Mouse (Mus musculus): ENCODE data around the gene Jazf1. TPM values are rescaled to one million over a fixed set of nuclear protein-coding genes. Genes with fewer than 3 reads are reported as not detected.

Gene Jazf1
- total and polyA plus RNA-seq, 3 experiments, result 0.42 to 1.7 (median 0.75) TPM

GRCm38 (mm10) chr6:52979503-52979902, 88.9 kb downstream of the Jazf1 start:
- H3K9ac ChIP-seq (ENCODE audit: insufficient read depth, low read depth), result no peak overlapping the region
- H3K4me1 ChIP-seq (ENCODE audit: control insufficient read depth in 1 of 2, insufficient read depth in 2 of 2), result no peaks in the 10 kb centered on the region
- no peaks in the 10 kb centered on the region for H3K36me3 ChIP-seq (replicated peaks in 1 of 2; ENCODE audit: control insufficient read depth in 1 of 2, insufficient read depth in 1 of 2, low read length in 1 of 2)
- no peak overlapping the region for H3K4me3 ChIP-seq (replicated peaks in 1 of 3; ENCODE audit: low read depth in 2 of 3, low read length in 2 of 3, poor library complexity in 1 of 3)
- no peaks in the 10 kb centered on the region for H3K27me3 ChIP-seq (replicated peaks)
- no peak for DNase-seq (ENCODE audit: extremely low read depth)
- H3K27ac ChIP-seq (ENCODE audit: insufficient read depth, low read depth), result no peak overlapping the region
- no peak overlapping the region for H3K4me2 ChIP-seq (ENCODE audit: insufficient read depth, low read depth, poor library complexity, severe bottlenecking)
- H3K9me3 ChIP-seq (replicated peaks; ENCODE audit: low read length), result no peaks in the 10 kb centered on the region
- in situ Hi-C loops (cut with MboI; ENCODE audit: low pct_ligation_motif_present, low pct_unique_long_range_greater_than_20kb, low sequenced_read_pairs), result no loop called here
- no peaks in the 10 kb centered on the region for H3K79me2 ChIP-seq (replicated peaks; ENCODE audit: control insufficient read depth, extremely low read depth, insufficient read depth, poor library complexity, severe bottlenecking)
- TF ChIP-seq SIN3A (IDR thresholded peaks at IDR 0.05; ENCODE audit: low read length) (no peak), RCOR1 (conservative IDR thresholded peaks at IDR 0.05; ENCODE audit: low read depth, low read length) (no peak), CHD1 (IDR thresholded peaks at IDR 0.05; ENCODE audit: low read depth, low read length) (no peak), USF1 (IDR thresholded peaks at IDR 0.05; ENCODE audit: low read depth, low read length) (no peak), SMC3 (IDR thresholded peaks at IDR 0.05; ENCODE audit: low read depth, low read length) (no peak), RAD21 (IDR thresholded peaks at IDR 0.05; ENCODE audit: low read depth, low read length) (no peak), MAFK (IDR thresholded peaks at IDR 0.05; ENCODE audit: insufficient replicate concordance, low read length) (no peak), CHD2 (IDR thresholded peaks at IDR 0.05; ENCODE audit: low read length) (no peak), NRF1 (IDR thresholded peaks at IDR 0.05; ENCODE audit: low read depth, low read length) (no peak), MYC (IDR thresholded peaks at IDR 0.05; ENCODE audit: low read depth, low read length) (no peak), MAZ (IDR thresholded peaks at IDR 0.05; ENCODE audit: low read depth, low read length) (no peak), UBTF (IDR thresholded peaks at IDR 0.05; ENCODE audit: low read depth, low read length) (no peak), MXI1 (IDR thresholded peaks at IDR 0.05; ENCODE audit: low read depth, low read length) (no peak), ZKSCAN1 (IDR thresholded peaks at IDR 0.05; ENCODE audit: borderline replicate concordance, low read depth, low read length) (no peak), IRF4 (IDR thresholded peaks at IDR 0.05; ENCODE audit: low read depth, low read length) (no peak), EP300 (IDR thresholded peaks at IDR 0.05; ENCODE audit: low read length) (no peak), USF2 (conservative IDR thresholded peaks at IDR 0.05; ENCODE audit: low read depth, low read length) (no peak)
- dilution Hi-C loops (cut with MboI; ENCODE audit: extremely low pct_ligation_motif_present, extremely low pct_unique_long_range_greater_than_20kb, low sequenced_read_pairs), result no loop called here

GRCm38 (mm10) chr6:52973351-52973750, 95.1 kb downstream of the Jazf1 start:
- TF ChIP-seq MYC (IDR thresholded peaks at IDR 0.05; ENCODE audit: low read depth, low read length) (no peak), ZMIZ1 (IDR thresholded peaks at IDR 0.05; ENCODE audit: low read depth, low read length) (no peak), ZKSCAN1 (IDR thresholded peaks at IDR 0.05; ENCODE audit: borderline replicate concordance, low read depth, low read length) (no peak), RCOR1 (conservative IDR thresholded peaks at IDR 0.05; ENCODE audit: low read depth, low read length) (no peak), TCF12 (IDR thresholded peaks at IDR 0.05; ENCODE audit: low read depth, low read length) (no peak), SMC3 (IDR thresholded peaks at IDR 0.05; ENCODE audit: low read depth, low read length) (no peak)
- Histone ChIP-seq H3K4me1 (ENCODE audit: control insufficient read depth in 1 of 2, insufficient read depth in 2 of 2) (peaks cover 0 to 2% of the 10 kb centered on the region in 2 experiments; a peak in 1 of 4 replicates), H3K9ac (ENCODE audit: insufficient read depth, low read depth) (no peak overlapping the region), H3K4me3 (replicated peaks in 1 of 3; ENCODE audit: low read depth in 2 of 3, low read length in 2 of 3, poor library complexity in 1 of 3) (no peak overlapping the region), H3K27me3 (replicated peaks) (no peaks in the 10 kb centered on the region), H3K27ac (ENCODE audit: insufficient read depth, low read depth) (no peak overlapping the region), H3K4me2 (ENCODE audit: insufficient read depth, low read depth, poor library complexity, severe bottlenecking) (no peak overlapping the region), H3K9me3 (replicated peaks; ENCODE audit: low read length) (no peaks in the 10 kb centered on the region), H3K79me2 (replicated peaks; ENCODE audit: control insufficient read depth, extremely low read depth, insufficient read depth, poor library complexity, severe bottlenecking) (no peaks in the 10 kb centered on the region), H3K36me3 (replicated peaks in 1 of 2; ENCODE audit: control insufficient read depth in 1 of 2, insufficient read depth in 1 of 2, low read length in 1 of 2) (no peaks in the 10 kb centered on the region)
- dilution Hi-C loops (cut with MboI; ENCODE audit: extremely low pct_ligation_motif_present, extremely low pct_unique_long_range_greater_than_20kb, low sequenced_read_pairs), result no loop called here
- DNase-seq (ENCODE audit: extremely low read depth), result no peak
- in situ Hi-C loops (cut with MboI; ENCODE audit: low pct_ligation_motif_present, low pct_unique_long_range_greater_than_20kb, low sequenced_read_pairs), result no loop called here
